Mouse (Mus musculus) embryonic fibroblast, embryonic 13.5 days (primary cell): Measurements from ENCODE around the gene Ldlr.

Source experiments
- CTCF ChIP-seq: IDR thresholded peaks from 2 replicates; pipeline ENCODE4 v1.5.1; 2011; ENCODE audit warnings: mild to moderate bottlenecking, control low read depth, low read length, moderate library complexity, borderline replicate concordance; ENCODE audit not compliant: insufficient read depth
- POLR2A ChIP-seq: IDR thresholded peaks from 2 replicates; pipeline ENCODE4 v1.6.1; 2011; ENCODE audit warnings: low read depth, mild to moderate bottlenecking, control low read depth, low read length, moderate library complexity

- TF ChIP-seq CTCF = no peak
- peak; percentile 16; the same call in 1 of the 2 replicates for TF ChIP-seq POLR2A
These were observed 29.0 kb downstream of the Ldlr start for GRCm38 (mm10) chr9:21752252-21752792.
